Mouse (Mus musculus): ENCODE results near the gene Kctd12.

The Kctd12 gene

GRCm38 (mm10) chr14:102962019-102962418, 20.4 kb downstream of the Kctd12 start:
- no peak for DNase-seq

- DNase-seq = no peak
Measured at GRCm38 (mm10) chr14:102953511-102953910, 28.9 kb downstream of the Kctd12 start.

GRCm38 (mm10) chr14:102951974-102952373, 30.5 kb downstream of the Kctd12 start:
- DNase-seq = no peak

- DNase-seq = no peak
Measured at GRCm38 (mm10) chr14:102947796-102948195, 34.6 kb downstream of the Kctd12 start.

DNA sequence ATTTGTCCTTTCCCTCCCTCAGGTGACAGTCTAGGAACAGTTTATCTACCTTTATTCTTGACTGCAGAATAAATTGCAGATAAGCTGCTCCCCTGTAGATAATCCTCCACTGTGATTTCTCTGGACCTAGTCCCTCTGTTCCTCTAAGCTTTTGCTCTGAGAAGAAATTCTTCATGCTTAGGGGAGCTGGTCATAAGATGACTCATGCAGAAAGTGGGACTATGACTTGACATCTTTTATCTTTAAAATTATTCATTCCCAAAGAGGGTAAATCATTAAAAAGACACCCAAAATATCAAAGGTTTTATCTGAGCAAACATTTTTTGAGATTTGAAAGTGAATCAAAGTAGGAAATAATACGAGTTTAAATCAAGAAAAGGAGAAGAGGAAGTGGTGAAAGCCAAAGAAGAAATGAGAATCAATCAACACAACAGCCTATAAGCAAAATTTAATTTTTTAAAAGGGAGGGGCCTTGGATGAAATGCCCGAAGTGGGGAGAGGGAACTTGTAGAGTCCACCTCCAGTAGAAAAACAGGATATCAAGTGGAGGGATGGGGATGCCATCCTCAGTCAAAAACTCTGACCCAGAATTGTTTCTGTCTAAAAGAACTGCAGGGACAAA, 40.1 kb downstream of the Kctd12 start:
- no peak for DNase-seq

DNA sequence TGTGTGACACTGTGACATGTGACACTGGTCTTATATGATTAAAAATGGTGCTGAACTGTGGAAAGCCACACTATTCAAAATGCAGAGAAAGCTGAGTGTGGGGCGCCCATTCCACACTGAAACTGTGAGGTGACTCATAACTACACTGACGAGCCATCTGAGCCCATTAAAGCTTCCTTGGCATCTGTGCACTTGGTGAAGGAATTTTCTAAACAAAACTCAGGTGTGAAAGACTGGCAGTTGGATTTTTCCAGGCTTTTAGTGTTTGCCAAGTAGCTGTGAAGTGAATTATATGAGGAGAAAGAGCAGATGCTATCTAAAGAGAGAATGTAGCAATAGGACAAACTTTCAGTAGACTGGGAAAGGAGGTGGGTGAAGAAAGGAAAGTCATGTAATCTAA, 47.6 kb downstream of the Kctd12 start:
- DNase-seq = no peak

DNA sequence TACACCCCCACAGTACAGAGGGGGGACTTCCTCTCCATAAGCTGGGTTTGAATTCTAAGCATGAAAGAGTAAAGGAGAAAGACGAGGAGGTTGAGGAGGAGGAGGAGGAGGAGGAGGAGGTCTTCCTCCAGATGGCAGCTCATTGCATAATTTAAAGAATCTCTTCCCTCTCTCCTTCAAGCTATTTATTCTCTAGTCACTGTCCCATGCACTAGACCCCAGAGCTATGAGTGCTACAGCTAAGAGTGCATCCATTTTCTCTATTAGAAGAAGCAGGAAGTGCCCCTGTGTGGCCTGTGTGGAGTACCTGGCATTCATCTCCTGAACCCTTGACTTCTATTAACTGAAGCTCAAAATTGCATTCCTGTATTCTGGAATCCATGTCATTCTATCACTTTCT, 51.5 kb downstream of the Kctd12 start:
- no peak for DNase-seq

- DNase-seq = no peak
Measured at GRCm38 (mm10) chr14:102929545-102929944, 52.9 kb downstream of the Kctd12 start.

DNA sequence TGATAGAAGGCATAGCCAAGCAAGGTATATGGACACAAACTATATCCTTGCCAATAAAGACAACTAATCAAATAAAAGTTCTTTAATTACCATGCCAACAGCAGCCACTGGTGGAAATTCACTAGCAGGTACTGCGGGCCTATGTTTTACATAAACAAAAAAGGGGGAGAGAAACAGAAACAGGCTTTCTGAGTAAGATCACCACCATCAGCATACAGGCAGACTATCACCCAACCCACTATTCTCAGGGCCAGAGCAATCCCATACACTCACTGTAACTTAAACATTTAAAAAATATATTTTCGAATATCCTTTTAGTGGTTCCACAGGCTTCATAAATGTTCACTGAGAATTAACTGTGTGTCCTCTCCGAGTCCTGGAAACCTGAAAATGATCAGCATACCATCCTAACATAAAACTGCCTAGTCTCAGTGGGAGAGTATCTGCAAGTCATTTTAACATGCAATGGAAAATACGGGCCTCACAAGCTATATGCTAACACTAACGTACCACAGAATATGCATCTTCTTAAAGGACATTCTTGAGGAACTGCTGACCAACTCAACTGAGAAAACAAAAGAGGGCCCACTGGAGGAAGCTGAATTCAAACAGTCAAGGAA, 54.5 kb downstream of the Kctd12 start:
- no peak for DNase-seq
